Mouse (Mus musculus): Measurements from ENCODE around the gene Olfr285.

Gene Olfr285

DNA sequence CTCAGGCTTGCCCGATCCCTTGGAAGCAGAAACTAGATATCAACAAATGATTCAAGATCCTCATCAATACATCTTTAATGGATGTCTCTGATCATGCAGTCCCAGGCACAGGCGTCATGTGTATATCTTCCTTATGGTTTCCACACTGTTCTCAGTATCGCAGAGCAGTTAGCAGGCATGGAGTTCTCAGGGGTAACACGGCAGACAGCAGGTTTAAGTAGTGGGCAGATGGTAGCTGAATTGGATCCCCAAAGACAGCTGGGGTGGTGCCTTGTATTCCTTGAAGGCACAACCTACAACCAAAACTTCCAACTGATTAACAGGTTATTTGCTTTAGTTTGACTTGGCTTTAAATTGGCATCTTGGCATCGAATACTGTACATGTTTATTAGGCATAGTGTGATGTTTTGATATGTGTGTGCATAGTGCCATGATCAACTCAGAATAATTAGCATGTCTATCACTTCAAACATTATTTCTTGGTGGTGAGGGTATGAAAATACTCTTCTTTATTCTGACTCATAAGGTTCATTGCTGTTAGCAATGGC lies at the start of gene Olfr285:
Gene Olfr285, minus strand, starts transcription at position 177 of the 548 bp plus-strand sequence.
- DNase-seq (ENCODE audit: low spot score in 2 of 2) = no peak

DNA sequence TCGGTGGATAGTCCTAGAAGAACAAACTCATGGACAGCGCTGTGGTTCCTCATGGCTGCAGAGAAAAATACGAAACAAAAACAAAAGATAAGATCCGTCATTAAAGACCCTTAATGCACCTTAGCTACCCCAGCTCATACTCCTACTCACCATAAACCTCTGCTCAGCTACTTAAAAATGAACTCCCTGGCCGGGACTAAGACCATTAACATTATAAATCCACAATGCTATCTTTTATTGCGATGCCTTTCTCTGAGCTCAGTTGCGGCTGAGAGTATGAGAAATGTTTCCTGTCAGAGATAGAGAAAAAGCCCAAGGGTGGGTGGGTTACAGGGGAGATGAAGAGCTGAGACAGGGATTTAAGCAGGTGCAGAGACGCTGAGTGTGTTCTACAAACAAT lies 23.7 kb upstream of the Olfr285 start, which contains the start of gene Olfr284:
Gene Olfr284, minus strand, starts transcription at position 101 of the 400 bp plus-strand sequence.
- DNase-seq (ENCODE audit: low spot score in 2 of 2) = no peak

- DNase-seq (ENCODE audit: low spot score in 2 of 2) = no peak
These were observed 1.4 kb downstream of the Olfr285 start for GRCm38 (mm10) chr15:98315703-98316102.

DNA sequence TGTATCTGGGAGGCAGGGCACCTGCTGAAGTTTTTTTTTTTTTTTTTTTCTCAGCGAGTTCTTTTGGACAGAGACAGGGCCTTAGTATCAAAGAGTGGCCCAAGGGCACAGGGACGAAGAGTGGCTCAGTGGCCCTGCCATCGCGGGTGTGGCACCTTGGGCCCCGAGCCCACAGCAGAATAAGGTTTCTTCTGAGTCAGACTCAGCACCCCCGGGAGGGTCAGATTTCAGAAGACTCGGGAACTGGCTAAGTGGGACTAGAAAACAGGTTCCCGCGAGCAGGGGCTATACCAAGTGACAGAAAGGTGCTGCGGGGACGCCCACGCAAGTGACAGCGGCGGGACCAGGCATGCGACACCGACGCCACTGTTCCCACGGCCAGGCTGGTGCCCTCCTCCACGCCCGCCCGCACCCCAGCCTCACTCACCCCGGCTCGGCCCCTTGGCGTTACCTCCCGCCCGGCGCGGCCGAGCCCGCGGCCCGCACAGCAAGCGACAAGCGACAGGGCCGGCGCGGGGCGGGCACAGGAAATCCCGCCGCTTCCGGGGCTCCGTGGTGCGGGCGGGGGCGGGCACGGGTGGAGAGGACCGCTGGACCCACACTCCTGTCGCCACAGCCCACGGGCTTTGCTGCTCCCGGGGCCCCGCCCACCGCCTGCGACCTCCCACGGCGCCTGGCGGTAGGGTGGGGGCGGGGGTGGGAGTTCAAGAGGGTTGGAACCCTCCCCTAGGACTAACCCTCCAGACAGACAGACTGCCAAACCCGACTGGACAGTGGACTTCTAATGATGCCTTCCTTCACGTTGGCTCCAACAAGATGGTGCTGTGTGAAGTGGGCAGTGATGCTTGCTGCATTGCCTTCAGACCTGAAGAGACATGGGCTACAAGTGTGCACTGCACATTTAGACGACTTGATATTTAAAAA lies 21.3 kb downstream of the Olfr285 start, which contains the start of gene Zfp641:
Gene Zfp641, minus strand, starts transcription at position 534 of the 924 bp plus-strand sequence.
- peak; percentile 73 for DNase-seq (ENCODE audit: low spot score in 2 of 2)

- DNase-seq (ENCODE audit: low spot score in 2 of 2) = no peak
These were observed 23.5 kb downstream of the Olfr285 start for GRCm38 (mm10) chr15:98293651-98294050.

DNA sequence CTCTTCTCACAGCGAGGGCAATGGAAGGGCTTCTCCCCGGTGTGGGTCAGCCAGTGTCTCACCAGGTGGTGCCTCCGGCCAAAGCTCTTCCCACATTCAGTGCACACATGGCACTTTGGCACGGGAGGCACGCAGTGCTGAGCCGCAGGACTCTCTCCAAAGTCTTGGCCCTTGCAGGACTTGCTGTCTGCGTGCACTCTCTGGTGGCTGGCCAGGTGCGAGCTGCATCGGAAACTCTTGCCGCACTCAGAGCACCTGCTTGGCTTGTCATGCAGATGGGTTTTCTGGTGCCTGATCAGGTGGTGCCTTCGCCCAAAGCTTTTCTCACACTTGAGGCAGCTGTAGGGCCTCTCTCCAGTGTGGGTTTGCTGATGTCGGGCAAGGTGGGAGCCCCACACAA lies 28.6 kb downstream of the Olfr285 start:
- DNase-seq (ENCODE audit: low spot score in 2 of 2) = no peak

- no peak for DNase-seq (ENCODE audit: low spot score in 2 of 2)
These were observed 30.7 kb downstream of the Olfr285 start for GRCm38 (mm10) chr15:98286418-98286817.

Measured in right cerebral cortex, postnatal 10 days (tissue).